Mouse (Mus musculus): ENCODE data around the gene Pdlim7. TPM values are rescaled to one million over a fixed set of nuclear protein-coding genes. Genes with fewer than 3 reads are reported as not detected.

Gene Pdlim7
- polyA plus RNA-seq, 2 experiments: 11.5 to 15.3 TPM

GRCm38 (mm10) chr13:55507877-55508276 lies 5.6 kb downstream of the Pdlim7 start:
- Histone ChIP-seq H3K4me2 (ENCODE audit: low read depth) (no peak overlapping the region), H3K4me1 (replicated peaks; ENCODE audit: control insufficient read depth in 2 of 2, insufficient read depth in 2 of 2, low read length in 1 of 2) (peaks cover 14 to 23% of the 10 kb centered on the region in 2 experiments), H3K4me3 (ENCODE audit: insufficient read depth in 1 of 2, low read depth in 2 of 2, low read length in 2 of 2) (no peak overlapping the region), H3K27ac (no peak overlapping the region), H3K9me3 (ENCODE audit: control insufficient read depth, low read length) (no peaks in the 10 kb centered on the region), H3K27me3 (ENCODE audit: control insufficient read depth, insufficient read depth, low read length) (no peaks in the 10 kb centered on the region), H3K36me3 (replicated peaks; ENCODE audit: control insufficient read depth, insufficient read depth, low read depth) (no peaks in the 10 kb centered on the region; the same call in 1 of the 2 replicates), H3K9ac (replicated peaks) (no peak overlapping the region)
- 55% methylated on average over 11 of the region's 11 CpGs for WGBS (ENCODE audit: insufficient replicate concordance)
- ATAC-seq (ENCODE audit: insufficient read depth) (no peak), DNase-seq (ENCODE audit: low read depth in 3 of 3, low spot score in 3 of 3) (no peak)
- TF ChIP-seq CTCF (IDR thresholded peaks at IDR 0.05; ENCODE audit: low read depth): peak; percentile 43
- TF ChIP-seq EP300 (IDR thresholded peaks at IDR 0.05; ENCODE audit: low read depth): no peak

GRCm38 (mm10) chr13:55506697-55507096 lies 6.8 kb downstream of the Pdlim7 start:
- H3K36me3 ChIP-seq (replicated peaks; ENCODE audit: control insufficient read depth, insufficient read depth, low read depth): no peaks in the 10 kb centered on the region; the same call in 1 of the 2 replicates
- peaks cover 6 to 16% of the 10 kb centered on the region in 2 experiments for H3K4me1 ChIP-seq (replicated peaks; ENCODE audit: control insufficient read depth in 2 of 2, insufficient read depth in 2 of 2, low read length in 1 of 2)
- ATAC-seq (ENCODE audit: insufficient read depth): no peak
- H3K9me3 ChIP-seq (ENCODE audit: control insufficient read depth, low read length): no peaks in the 10 kb centered on the region
- H3K4me3 ChIP-seq (ENCODE audit: insufficient read depth in 1 of 2, low read depth in 2 of 2, low read length in 2 of 2): no peak overlapping the region
- no peak for TF ChIP-seq EP300 (IDR thresholded peaks at IDR 0.05; ENCODE audit: low read depth)
- TF ChIP-seq CTCF (IDR thresholded peaks at IDR 0.05; ENCODE audit: low read depth): no peak
- no peak overlapping the region for H3K4me2 ChIP-seq (ENCODE audit: low read depth)
- no peak overlapping the region for H3K27ac ChIP-seq
- no peak overlapping the region for H3K9ac ChIP-seq (replicated peaks)
- WGBS (ENCODE audit: insufficient replicate concordance): 80% methylated on average over 10 of the region's 10 CpGs
- H3K27me3 ChIP-seq (ENCODE audit: control insufficient read depth, insufficient read depth, low read length): no peaks in the 10 kb centered on the region
- no peak for DNase-seq (ENCODE audit: low read depth in 3 of 3, low spot score in 3 of 3)

DNA sequence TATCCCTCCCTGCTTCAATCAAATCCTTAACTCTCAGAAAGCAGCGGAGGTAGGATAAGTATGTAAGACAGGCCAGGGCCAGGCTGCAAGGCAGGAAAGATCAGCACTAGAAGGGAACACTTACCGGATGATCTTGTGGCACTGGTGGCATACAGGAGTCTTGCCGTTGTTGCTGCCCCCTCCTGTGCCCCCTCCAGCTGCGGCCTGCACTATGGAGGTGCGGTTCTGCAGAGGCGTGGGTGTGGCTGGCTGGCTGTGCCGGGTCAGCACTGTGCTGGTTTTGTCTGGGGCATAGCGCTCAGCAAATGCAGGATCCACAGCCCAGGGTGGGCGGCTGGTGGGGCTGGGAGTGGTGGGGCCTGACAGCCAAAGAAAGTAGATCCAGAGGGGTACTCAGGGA lies 7.7 kb downstream of the Pdlim7 start:
- ATAC-seq (ENCODE audit: insufficient read depth) (no peak), DNase-seq (ENCODE audit: low read depth in 3 of 3, low spot score in 3 of 3) (no peak)
- no peak overlapping the region for H3K9ac ChIP-seq (replicated peaks)
- no peak for TF ChIP-seq EP300 (IDR thresholded peaks at IDR 0.05; ENCODE audit: low read depth)
- TF ChIP-seq CTCF (IDR thresholded peaks at IDR 0.05; ENCODE audit: low read depth): no peak
- H3K36me3 ChIP-seq (replicated peaks; ENCODE audit: control insufficient read depth, insufficient read depth, low read depth): no peaks in the 10 kb centered on the region; the same call in 1 of the 2 replicates
- H3K27me3 ChIP-seq (ENCODE audit: control insufficient read depth, insufficient read depth, low read length): no peaks in the 10 kb centered on the region
- no peaks in the 10 kb centered on the region for H3K9me3 ChIP-seq (ENCODE audit: control insufficient read depth, low read length)
- 87% methylated on average over 9 of the region's 9 CpGs for WGBS (ENCODE audit: insufficient replicate concordance)
- no peak overlapping the region for H3K4me2 ChIP-seq (ENCODE audit: low read depth)
- no peak overlapping the region for H3K4me3 ChIP-seq (ENCODE audit: insufficient read depth in 1 of 2, low read depth in 2 of 2, low read length in 2 of 2)
- peaks cover 5 to 7% of the 10 kb centered on the region in 2 experiments for H3K4me1 ChIP-seq (replicated peaks; ENCODE audit: control insufficient read depth in 2 of 2, insufficient read depth in 2 of 2, low read length in 1 of 2)
- H3K27ac ChIP-seq: no peak overlapping the region

DNA sequence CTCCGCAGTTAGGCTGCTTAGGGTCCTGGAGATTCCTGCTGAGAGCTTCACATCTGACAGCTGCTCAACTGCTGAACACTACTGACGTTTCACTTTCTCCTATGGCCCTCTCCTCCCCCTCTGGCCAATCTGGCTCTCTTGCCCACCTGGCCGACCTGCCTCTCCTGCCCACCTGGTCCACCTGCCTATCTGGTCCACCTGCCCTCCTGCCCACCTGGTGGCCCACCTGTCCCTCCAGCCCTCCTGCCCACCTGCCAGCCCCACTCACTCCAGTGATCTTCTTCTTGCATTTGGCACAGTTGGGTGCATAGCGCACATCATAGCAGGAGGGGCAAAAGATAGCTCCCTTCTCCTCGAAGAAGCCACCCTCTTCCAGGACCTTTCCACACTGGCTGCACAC lies 9.1 kb downstream of the Pdlim7 start:
- TF ChIP-seq CTCF (IDR thresholded peaks at IDR 0.05; ENCODE audit: low read depth): no peak
- TF ChIP-seq EP300 (IDR thresholded peaks at IDR 0.05; ENCODE audit: low read depth): no peak
- ATAC-seq (ENCODE audit: insufficient read depth) (no peak), DNase-seq (ENCODE audit: low read depth in 3 of 3, low spot score in 3 of 3) (no peak)
- Histone ChIP-seq H3K4me3 (ENCODE audit: insufficient read depth in 1 of 2, low read depth in 2 of 2, low read length in 2 of 2) (no peak overlapping the region), H3K4me1 (replicated peaks; ENCODE audit: control insufficient read depth in 2 of 2, insufficient read depth in 2 of 2, low read length in 1 of 2) (no peaks in the 10 kb centered on the region), H3K27me3 (ENCODE audit: control insufficient read depth, insufficient read depth, low read length) (no peaks in the 10 kb centered on the region), H3K9ac (replicated peaks) (no peak overlapping the region), H3K36me3 (replicated peaks; ENCODE audit: control insufficient read depth, insufficient read depth, low read depth) (no peaks in the 10 kb centered on the region; the same call in 1 of the 2 replicates), H3K9me3 (ENCODE audit: control insufficient read depth, low read length) (no peaks in the 10 kb centered on the region), H3K27ac (no peak overlapping the region), H3K4me2 (ENCODE audit: low read depth) (no peak overlapping the region)
- 59% methylated on average over 5 of the region's 5 CpGs for WGBS (ENCODE audit: insufficient replicate concordance)

DNA sequence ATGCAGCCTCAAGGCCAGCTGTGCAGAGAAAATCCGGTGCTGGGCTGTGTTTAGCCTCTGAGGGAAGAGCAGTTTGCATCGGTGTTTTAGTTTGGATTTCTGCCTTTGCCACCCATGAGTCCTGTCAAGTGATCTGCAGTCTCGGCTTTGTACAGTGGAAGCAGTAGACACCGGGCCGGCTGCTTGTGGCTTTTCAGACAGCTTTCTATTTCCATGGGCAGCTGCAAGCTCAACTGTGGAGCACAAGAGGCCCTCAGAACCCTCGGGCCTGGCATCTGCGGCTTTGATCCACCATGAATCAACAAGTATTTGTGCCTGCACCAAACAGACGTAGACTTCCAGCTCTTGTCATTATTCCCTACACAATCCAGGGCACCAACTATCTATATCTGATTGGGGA lies 11.1 kb downstream of the Pdlim7 start:
- no peak overlapping the region for H3K27ac ChIP-seq
- no peaks in the 10 kb centered on the region; the same call in 1 of the 2 replicates for H3K36me3 ChIP-seq (replicated peaks; ENCODE audit: control insufficient read depth, insufficient read depth, low read depth)
- no peak for DNase-seq (ENCODE audit: low read depth in 3 of 3, low spot score in 3 of 3)
- 73% methylated on average over 8 of the region's 8 CpGs for WGBS (ENCODE audit: insufficient replicate concordance)
- H3K4me1 ChIP-seq (replicated peaks; ENCODE audit: control insufficient read depth in 2 of 2, insufficient read depth in 2 of 2, low read length in 1 of 2): no peaks in the 10 kb centered on the region
- no peak for ATAC-seq (ENCODE audit: insufficient read depth)
- no peak overlapping the region for H3K9ac ChIP-seq (replicated peaks)
- no peak overlapping the region for H3K4me2 ChIP-seq (ENCODE audit: low read depth)
- H3K4me3 ChIP-seq (ENCODE audit: insufficient read depth in 1 of 2, low read depth in 2 of 2, low read length in 2 of 2): no peak overlapping the region
- H3K9me3 ChIP-seq (ENCODE audit: control insufficient read depth, low read length): no peaks in the 10 kb centered on the region
- no peak for TF ChIP-seq CTCF (IDR thresholded peaks at IDR 0.05; ENCODE audit: low read depth)
- no peak for TF ChIP-seq EP300 (IDR thresholded peaks at IDR 0.05; ENCODE audit: low read depth)
- H3K27me3 ChIP-seq (ENCODE audit: control insufficient read depth, insufficient read depth, low read length): no peaks in the 10 kb centered on the region

Measured in liver, embryonic 14.5 days (tissue).